Mouse (Mus musculus) cortical plate, adult 2 months (tissue): Measurements from ENCODE around the gene Ezh1. TPM values are rescaled to one million over a fixed set of nuclear protein-coding genes. Genes with fewer than 3 reads are reported as not detected.

Source experiments
- H3K27ac ChIP-seq: fragments of 200-500 bp; 2 replicates; pipeline ENCODE4 v1.5.1; 2012; ENCODE audit warnings: low read length, control low read depth, inconsistent platforms; ENCODE audit not compliant: insufficient read depth
- H3K4me1 ChIP-seq: fragments of 200-500 bp; 2 replicates; pipeline ENCODE4 v1.6.1; 2011; ENCODE audit warnings: low read length; ENCODE audit not compliant: control insufficient read depth, insufficient read depth
- H3K4me3 ChIP-seq: fragments of 200-500 bp; 2 replicates; pipeline ENCODE4 v1.5.1; 2011; ENCODE audit warnings: mild to moderate bottlenecking, low read length, control low read depth; ENCODE audit not compliant: insufficient read depth
- CTCF ChIP-seq: fragments of 200-500 bp; IDR thresholded peaks from 2 replicates; pipeline ENCODE4 v1.5.1; 2011; ENCODE audit warnings: mild to moderate bottlenecking, control low read depth, low read length; ENCODE audit not compliant: insufficient read depth; ENCODE audit errors: extremely low read depth
- POLR2A ChIP-seq: fragments of 200-500 bp; IDR thresholded peaks from 2 replicates; pipeline ENCODE4 v1.6.1; 2011; ENCODE audit warnings: mild to moderate bottlenecking, low read length, control low read depth; ENCODE audit not compliant: insufficient read depth; ENCODE audit errors: extremely low read depth
- polyA plus RNA-seq: library from polyadenylated mRNA; depleted of rRNA; stranded (reverse); fragments of >200 nt; gene quantifications from 2 replicates; pipeline ENCODE4 v1.2.3, GENCODE M21; 2012

Gene Ezh1
- polyA plus RNA-seq, 1 experiment = 51.9 TPM

- Histone ChIP-seq H3K27ac (no peak overlapping the region), H3K4me1 (peaks cover 12% of the 10 kb centered on the region), H3K4me3 (no peak overlapping the region)
- TF ChIP-seq CTCF (no peak), POLR2A (no peak)
These were observed 34.3 kb downstream of the Ezh1 start for GRCm38 (mm10) chr11:101191919-101192470.

GRCm38 (mm10) chr11:101190913-101191907 is 35.1 kb downstream of the Ezh1 start:
- Histone ChIP-seq H3K4me3 (no peak overlapping the region), H3K4me1 (peaks cover 12% of the 10 kb centered on the region), H3K27ac (no peak overlapping the region)
- TF ChIP-seq CTCF (no peak), POLR2A (0 out of 2 replicates have a peak, but pooled peaks have one; percentile 20)

GRCm38 (mm10) chr11:101190181-101190912 is 35.9 kb downstream of the Ezh1 start:
- Histone ChIP-seq H3K27ac (peak overlapping the region; percentile 73; the same call in 1 of the 2 replicates), H3K4me3 (no peak overlapping the region), H3K4me1 (peaks cover 11% of the 10 kb centered on the region)
- TF ChIP-seq POLR2A (no peak), CTCF (no peak)

- no peak overlapping the region for H3K4me3 ChIP-seq
- TF ChIP-seq CTCF (no peak), POLR2A (0 out of 2 replicates have a peak, but pooled peaks have one; percentile 11)
- peaks cover 11% of the 10 kb centered on the region for H3K4me1 ChIP-seq
- H3K27ac ChIP-seq = peak overlapping the region; percentile 73; the same call in 1 of the 2 replicates
These were observed 36.6 kb downstream of the Ezh1 start for GRCm38 (mm10) chr11:101189495-101190180.

- Histone ChIP-seq H3K4me1 (peaks cover 7% of the 10 kb centered on the region), H3K4me3 (no peak overlapping the region), H3K27ac (no peak overlapping the region)
- TF ChIP-seq CTCF = no peak
- TF ChIP-seq POLR2A = no peak
These were observed 38.0 kb downstream of the Ezh1 start for GRCm38 (mm10) chr11:101188166-101188805.

GRCm38 (mm10) chr11:101187541-101187940 is 38.7 kb downstream of the Ezh1 start:
- H3K4me3 ChIP-seq = no peak overlapping the region
- H3K4me1 ChIP-seq = peaks cover 7% of the 10 kb centered on the region
- H3K27ac ChIP-seq = no peak overlapping the region
- TF ChIP-seq POLR2A = no peak

- no peak overlapping the region for H3K4me3 ChIP-seq
- no peak for TF ChIP-seq POLR2A
- TF ChIP-seq CTCF = no peak
- H3K4me1 ChIP-seq = peaks cover 7% of the 10 kb centered on the region
- H3K27ac ChIP-seq = no peak overlapping the region
These were observed 39.6 kb downstream of the Ezh1 start for GRCm38 (mm10) chr11:101186526-101187247.

- TF ChIP-seq POLR2A = no peak
- no peak for TF ChIP-seq CTCF
- Histone ChIP-seq H3K4me3 (no peak overlapping the region), H3K27ac (no peak overlapping the region), H3K4me1 (peaks cover 5% of the 10 kb centered on the region)
These were observed 40.8 kb downstream of the Ezh1 start for GRCm38 (mm10) chr11:101185441-101185840.

- H3K27ac ChIP-seq = no peak overlapping the region
- no peak for TF ChIP-seq POLR2A
- TF ChIP-seq CTCF = no peak
- H3K4me1 ChIP-seq = peaks cover 2% of the 10 kb centered on the region
These were observed 41.3 kb downstream of the Ezh1 start for GRCm38 (mm10) chr11:101184984-101185383.

More at GRCm38 (mm10) chr11:101184984-101185383, 41.3 kb downstream of the Ezh1 start:
- H3K4me3 ChIP-seq = no peak overlapping the region
